Mouse (Mus musculus): ENCODE data around the gene Ndufb10.

- TF ChIP-seq CTCF (IDR thresholded peaks at IDR 0.05; ENCODE audit: low read depth): no peak
- TF ChIP-seq EP300 (IDR thresholded peaks at IDR 0.05; ENCODE audit: low read depth): no peak
These were observed 8.1 kb upstream of the Ndufb10 start for GRCm38 (mm10) chr17:24732233-24732935.
